In genomic region chr11:60202710-60203638, GRCm38 (mm10) we compare ENCODE assay signal across 11 mouse cellular contexts. TPM values are rescaled to one million over a fixed set of nuclear protein-coding genes. Genes with fewer than 3 reads are reported as not detected.
DNase-seq lines count a peak whose midpoint lies in the region; ATAC-seq and TF ChIP-seq lines count a peak whose summit lies in the region.
"Had no signal": no experiment of that assay in that cellular context is flagged by ENCODE, and none has a peak within 500 bp of the region (broad histone marks: within the 10 kb centered on the region; RNA-seq: fewer than 3 reads in every experiment).

No protein-coding gene starts in this region.

- H3ac ChIP-seq in myocyte (ENCODE audit: control insufficient read depth, insufficient read length): no peak overlapping the region

- 0 out of 2 replicates have a peak, but pooled peaks cover 2% of the 10 kb centered on the region for H3K4me1 ChIP-seq in hindbrain, embryonic 11.5 days (replicated peaks; ENCODE audit: control insufficient read depth, insufficient read depth, low read length)

- no peak overlapping the region for H3K4me2 ChIP-seq in hindbrain, embryonic 11.5 days (replicated peaks; ENCODE audit: low read depth, low read length)
- no peak overlapping the region for H3K4me2 ChIP-seq in myocyte (ENCODE audit: low read depth)
- H3K4me2 ChIP-seq: kidney, embryonic 15.5 days; liver, embryonic 15.5 days had no signal

- 92% methylated on average over 26 of the region's 26 CpGs for WGBS in hindbrain, embryonic 11.5 days

- peak; percentile 28 for TF ChIP-seq POLR2A in myocyte (IDR thresholded peaks at IDR 0.05; ENCODE audit: insufficient read length, low read depth)

- peak overlapping the region; percentile 36; the same call in 1 of the 2 replicates for H3K27ac ChIP-seq in hindbrain, embryonic 11.5 days (ENCODE audit: low read depth, low read length)
- H3K27ac ChIP-seq: kidney, embryonic 15.5 days; liver, embryonic 15.5 days had no signal

- intact Hi-C loops in left cerebral cortex, postnatal 4 days (cut with DNase I): loop anchor here (2.0 to 10.0 kb wide), 2 partner anchors 90 to 212 kb away; partner anchors contain the start of genes Atpaf2 and Gid4
- intact Hi-C loops in left cerebral cortex, postnatal 14 days (cut with DNase I): loop anchor here (5.0 kb wide), 1 partner anchor 89 kb away; no protein-coding TSS in a partner anchor

- no peaks in the 10 kb centered on the region for H3K27me3 ChIP-seq in hindbrain, embryonic 11.5 days (ENCODE audit: control insufficient read depth, insufficient read depth, low read length)
- no peaks in the 10 kb centered on the region for H3K27me3 ChIP-seq in myocyte (ENCODE audit: control insufficient read depth, insufficient read depth, insufficient read length)
- H3K27me3 ChIP-seq: kidney, embryonic 15.5 days; liver, embryonic 15.5 days; Patski had no signal

- ATAC-seq in hindbrain, embryonic 11.5 days (ENCODE audit: low FRiP score): no peak
- ATAC-seq: Patski had no signal

- DNase-seq in left cerebral cortex, postnatal 4 days: peak; percentile 87
- DNase-seq in left cerebral cortex, postnatal 14 days (ENCODE audit: low spot score in 2 of 2): no peak
- peak; percentile 78 for DNase-seq in cerebellum, adult 9-11 months
- DNase-seq in hindbrain, embryonic 11.5 days (ENCODE audit: low spot score): no peak
- DNase-seq in urinary bladder, postnatal 25 days (ENCODE audit: low spot score): no peak
- DNase-seq in right cerebral cortex, postnatal 36 days (ENCODE audit: low spot score in 2 of 2): no peak
- DNase-seq in layer of hippocampus, adult 8-10 months (ENCODE audit: low spot score in 2 of 2): no peak

- H3K9ac ChIP-seq in hindbrain, embryonic 11.5 days (ENCODE audit: low read depth, low read length): peak overlapping the region; percentile 19; the same call in 1 of the 2 replicates
- H3K9ac ChIP-seq: kidney, embryonic 15.5 days; liver, embryonic 15.5 days had no signal

- peaks cover 13% of the 10 kb centered on the region; the same call in 1 of the 2 replicates for H3K36me3 ChIP-seq in hindbrain, embryonic 11.5 days (ENCODE audit: control insufficient read depth, insufficient read depth, low read length)
- H3K36me3 ChIP-seq in myocyte (ENCODE audit: control insufficient read depth, insufficient read depth): peaks cover 19% of the 10 kb centered on the region

- no peaks in the 10 kb centered on the region for H3K9me3 ChIP-seq in hindbrain, embryonic 11.5 days (ENCODE audit: control insufficient read depth, low read length)
- H3K9me3 ChIP-seq: kidney, embryonic 15.5 days; liver, embryonic 15.5 days had no signal

- H3K79me2 ChIP-seq in myocyte (ENCODE audit: control insufficient read depth, insufficient read depth): peaks cover 13% of the 10 kb centered on the region

- H3K4me3 ChIP-seq in hindbrain, embryonic 11.5 days (ENCODE audit: low read depth, low read length): no peak overlapping the region
- no peak overlapping the region for H3K4me3 ChIP-seq in myocyte
- H3K4me3 ChIP-seq: kidney, embryonic 15.5 days; liver, embryonic 15.5 days had no signal

TF ChIP-seq in myocyte, 11 proteins besides CTCF, POLR2A, EP300 and RAD21:
- TF ChIP-seq POLR2AphosphoS2 (IDR thresholded peaks at IDR 0.05; ENCODE audit: insufficient read length, low read depth): peak; percentile 64
- no peak for TF ChIP-seq USF1 (IDR thresholded peaks at IDR 0.05; ENCODE audit: low read depth)
- no peak for TF ChIP-seq TCF12 (IDR thresholded peaks at IDR 0.05; ENCODE audit: insufficient read depth, poor library complexity, severe bottlenecking)

RNA-seq across cellular contexts. Expression of gene Srebf1, which starts 19.4 kb away (rescaled TPM):
- 10 to 100 TPM; 60.3 to 67.5 TPM for total RNA-seq in left cerebral cortex, postnatal 4 days (2021)
- 10 to 100 TPM; 35.5 to 36.1 TPM for total RNA-seq in left cerebral cortex, postnatal 14 days (2021)
- polyA plus RNA-seq in hindbrain, embryonic 11.5 days (2014; fragmentation: Nextera tagmentation; extraction: Ambion mirVana): 40.4 and 44.7 TPM in 2 replicates
- polyA plus RNA-seq in myocyte (2012; fragmentation: generic; extraction: Trizol): 192 TPM
- total RNA-seq in layer of hippocampus, adult 8-10 months (2022): 100 to 1,000 TPM in 2 of 4 experiments, 10 to 100 TPM in 2; 84.3 to 119 (median 101) TPM

Comparison
In these comparisons a context has a peak if more than half of its experiments do, and no peak if none do; other contexts are left out.
1. DNase-seq: peak in left cerebral cortex, postnatal 4 days (single experiment) and cerebellum, adult 9-11 months (single experiment); none in left cerebral cortex, postnatal 14 days (0 of 2), hindbrain, embryonic 11.5 days (single experiment), urinary bladder, postnatal 25 days (single experiment), right cerebral cortex, postnatal 36 days (0 of 2) and layer of hippocampus, adult 8-10 months (0 of 2).